Mouse (Mus musculus): Measurements from ENCODE around the gene Gm21746.
"Not testable (repeated sequence)": the region's sequence is repeated elsewhere in the genome, so short reads cannot be mapped to it uniquely, and the experiment has no call there.

Gene Gm21746

DNA sequence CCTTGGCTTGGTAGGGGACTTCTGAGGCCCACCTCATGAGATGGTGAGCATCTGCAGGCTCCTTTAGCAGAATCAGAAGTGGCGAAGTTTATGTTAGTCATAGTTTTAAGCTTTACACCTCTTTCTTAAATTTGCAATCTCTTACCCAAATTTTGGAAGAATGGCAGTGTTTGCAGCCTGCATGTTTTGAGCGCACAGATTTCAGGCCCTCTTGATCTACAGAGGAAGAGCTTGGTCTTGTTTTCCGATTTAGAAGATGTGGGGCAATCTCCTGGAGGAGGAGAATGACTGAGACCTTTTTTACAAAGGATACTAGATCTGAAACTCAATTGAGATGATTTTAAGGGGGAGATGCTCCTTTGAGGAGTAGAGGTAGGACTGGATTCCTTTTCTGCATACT, at the start of gene Gm21746:
TSS of gene Gm21746 (minus strand) at position 101 of the 400 bp plus-strand sequence.
- not testable (repeated sequence) for DNase-seq

- not testable (repeated sequence) for DNase-seq
Measured at GRCm38 (mm10) chrY:6266798-6267197, 29.0 kb upstream of the Gm21746 start, which contains the start of gene Gm20873. TSS of gene Gm20873 (plus strand) at chrY:6267098.

All from liver (tissue).